Mouse (Mus musculus) hindbrain, embryonic 12.5 days (tissue): ENCODE results near the gene Themis. TPM values are rescaled to one million over a fixed set of nuclear protein-coding genes. Genes with fewer than 3 reads are reported as not detected.

Experiments used
- ATAC-seq: fragments of 200-750 bp; cut with Nextera tagmentation; 2 replicates; pipeline ENCODE4 v1.8.0; 2017; ENCODE audit warnings: moderate TSS enrichment; ENCODE audit not compliant: low FRiP score
- H3K27ac ChIP-seq: fragments of 300-500 bp; sonication (generic); 2 replicates; pipeline ENCODE4 v1.5.1; 2016; ENCODE audit warnings: mild to moderate bottlenecking
- H3K27me3 ChIP-seq: fragments of 300-500 bp; sonication (generic); 2 replicates; pipeline ENCODE4 v1.6.1; 2016; ENCODE audit warnings: mild to moderate bottlenecking
- H3K36me3 ChIP-seq: fragments of 300-500 bp; sonication (generic); 2 replicates; pipeline ENCODE4 v1.6.1; 2016; ENCODE audit warnings: mild to moderate bottlenecking
- H3K4me1 ChIP-seq: fragments of 300-500 bp; sonication (generic); 2 replicates; pipeline ENCODE4 v1.6.1; 2016
- H3K4me2 ChIP-seq: fragments of 300-500 bp; sonication (generic); replicated peaks from 2 replicates; pipeline ENCODE4 v1.6.1; 2016; ENCODE audit warnings: mild to moderate bottlenecking
- H3K4me3 ChIP-seq: fragments of 300-500 bp; sonication (generic); 2 replicates; pipeline ENCODE4 v1.5.1; 2016; ENCODE audit warnings: mild to moderate bottlenecking
- H3K9ac ChIP-seq: fragments of 300-500 bp; sonication (generic); 2 replicates; pipeline ENCODE4 v1.6.1; 2016; ENCODE audit warnings: mild to moderate bottlenecking, moderate library complexity
- H3K9me3 ChIP-seq: fragments of 300-500 bp; sonication (generic); replicated peaks from 2 replicates; pipeline ENCODE4 v1.6.1; 2016; ENCODE audit warnings: mild to moderate bottlenecking
- WGBS: fragments of 180-500 bp; shearing (Covaris S2); methylation state at CpG from one replicate; pipeline ENCODE4 v1.1.7; 2016; 5-methylcytosine and 5-hydroxymethylcytosine counted together
- polyA plus RNA-seq: library from polyadenylated mRNA; unstranded; fragments of >200 nt; fragmentation: Nextera tagmentation; extraction: Ambion mirVana; gene quantifications from 2 replicates; pipeline ENCODE4 v1.2.1, GENCODE M21; 2016

Gene Themis
- polyA plus RNA-seq, 1 experiment from 2014 or later = not detected

DNA sequence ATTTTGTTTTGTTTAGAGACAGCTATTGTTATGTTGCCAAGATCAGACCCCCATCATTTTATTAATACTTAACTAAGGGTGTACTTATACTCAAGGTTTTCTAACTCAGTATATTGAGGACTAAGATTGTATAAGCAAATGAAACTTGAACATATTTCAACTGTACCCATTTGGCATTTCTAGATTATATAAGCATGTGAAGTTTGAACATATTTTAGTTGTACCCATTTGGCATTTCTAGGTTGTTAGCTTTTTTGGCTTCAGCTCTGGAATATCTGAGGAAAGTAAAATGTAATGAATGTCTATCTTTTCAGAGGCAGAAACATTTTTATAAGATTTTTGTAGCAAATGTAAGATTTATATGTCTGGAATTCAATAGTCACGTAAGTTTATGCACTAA, 27.9 kb downstream of the Themis start:
- no peak for ATAC-seq
- H3K4me3 ChIP-seq = no peak overlapping the region
- H3K27ac ChIP-seq = no peak overlapping the region
- 89% methylated on average over 1 of the region's 1 CpGs for WGBS
- no peak overlapping the region for H3K4me2 ChIP-seq
- no peaks in the 10 kb centered on the region for H3K27me3 ChIP-seq
- no peaks in the 10 kb centered on the region for H3K4me1 ChIP-seq
- no peak overlapping the region for H3K9ac ChIP-seq
- no peaks in the 10 kb centered on the region for H3K36me3 ChIP-seq
- no peaks in the 10 kb centered on the region for H3K9me3 ChIP-seq

DNA sequence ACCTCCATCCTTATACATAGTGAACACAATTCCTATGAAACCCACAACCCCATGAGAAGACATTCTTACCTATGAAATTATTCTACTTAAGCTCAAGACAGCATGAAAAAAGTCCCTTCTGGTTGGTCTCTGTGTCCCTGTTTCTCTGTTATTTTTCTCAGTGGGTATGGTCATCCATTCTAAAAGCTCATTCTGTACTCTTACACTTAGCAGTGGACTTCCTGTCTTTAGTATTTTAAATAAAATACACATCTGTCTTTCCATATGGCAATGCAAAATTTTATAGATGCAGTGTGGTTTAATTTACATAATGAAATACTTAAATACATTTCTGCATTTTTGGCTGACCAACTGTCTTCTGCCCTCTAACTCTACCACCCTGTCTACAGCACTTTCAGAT, 30.0 kb downstream of the Themis start:
- H3K4me2 ChIP-seq = no peak overlapping the region
- no peak overlapping the region for H3K9ac ChIP-seq
- no peaks in the 10 kb centered on the region for H3K9me3 ChIP-seq
- no peak for ATAC-seq
- no peak overlapping the region for H3K4me3 ChIP-seq
- H3K27me3 ChIP-seq = no peaks in the 10 kb centered on the region
- no peaks in the 10 kb centered on the region for H3K4me1 ChIP-seq
- H3K36me3 ChIP-seq = no peaks in the 10 kb centered on the region
- H3K27ac ChIP-seq = no peak overlapping the region

DNA sequence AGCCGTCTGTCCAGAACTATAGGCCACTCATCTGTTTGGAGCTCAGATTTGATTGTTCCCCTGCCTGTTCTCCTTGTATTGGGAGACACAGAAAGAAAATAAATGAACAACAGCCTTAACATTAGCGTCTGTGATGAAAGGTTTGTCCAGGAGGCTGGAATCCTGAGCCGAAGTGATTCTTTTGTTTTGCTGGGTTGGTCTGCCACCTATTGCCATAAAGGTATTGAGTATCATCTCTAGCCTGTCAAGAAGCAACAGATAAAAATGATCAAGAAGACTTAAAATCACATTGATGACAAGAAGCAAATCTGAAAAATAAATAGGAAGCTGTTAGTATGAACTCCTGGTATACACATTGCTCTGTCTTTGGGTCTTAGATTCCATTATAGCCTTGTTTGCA, 53.7 kb downstream of the Themis start:
- Histone ChIP-seq H3K4me2 (no peak overlapping the region), H3K9ac (no peak overlapping the region), H3K4me3 (no peak overlapping the region), H3K27me3 (no peaks in the 10 kb centered on the region), H3K9me3 (no peaks in the 10 kb centered on the region), H3K36me3 (no peaks in the 10 kb centered on the region), H3K27ac (no peak overlapping the region), H3K4me1 (no peaks in the 10 kb centered on the region)
- ATAC-seq = no peak
- WGBS = 67% methylated on average over 3 of the region's 3 CpGs

DNA sequence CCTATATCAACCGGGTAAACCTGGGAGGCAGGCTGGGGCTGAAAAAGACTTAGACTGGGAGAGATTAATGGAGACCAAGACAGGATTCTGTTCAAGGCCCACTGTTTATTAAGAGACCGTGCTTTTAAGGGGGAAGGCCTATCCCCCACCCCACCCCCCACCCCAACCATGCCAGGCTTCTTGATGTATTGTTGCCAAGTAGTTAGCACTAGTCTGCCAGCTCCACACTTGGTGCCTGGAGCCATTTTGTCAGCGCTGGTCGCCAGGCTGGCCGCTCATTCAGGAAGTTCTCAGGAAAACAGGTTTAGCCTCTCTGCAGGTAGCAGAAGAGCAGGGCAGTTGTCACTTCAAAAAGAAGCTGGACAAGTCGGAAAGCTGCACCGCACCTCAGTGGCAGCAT, 55.1 kb downstream of the Themis start:
- no peaks in the 10 kb centered on the region for H3K4me1 ChIP-seq
- ATAC-seq = no peak
- no peak overlapping the region for H3K4me3 ChIP-seq
- WGBS = 92% methylated on average over 7 of the region's 7 CpGs
- H3K27ac ChIP-seq = no peak overlapping the region
- no peak overlapping the region for H3K9ac ChIP-seq
- H3K4me2 ChIP-seq = no peak overlapping the region
- no peaks in the 10 kb centered on the region for H3K27me3 ChIP-seq
- H3K9me3 ChIP-seq = no peaks in the 10 kb centered on the region
- H3K36me3 ChIP-seq = no peaks in the 10 kb centered on the region

DNA sequence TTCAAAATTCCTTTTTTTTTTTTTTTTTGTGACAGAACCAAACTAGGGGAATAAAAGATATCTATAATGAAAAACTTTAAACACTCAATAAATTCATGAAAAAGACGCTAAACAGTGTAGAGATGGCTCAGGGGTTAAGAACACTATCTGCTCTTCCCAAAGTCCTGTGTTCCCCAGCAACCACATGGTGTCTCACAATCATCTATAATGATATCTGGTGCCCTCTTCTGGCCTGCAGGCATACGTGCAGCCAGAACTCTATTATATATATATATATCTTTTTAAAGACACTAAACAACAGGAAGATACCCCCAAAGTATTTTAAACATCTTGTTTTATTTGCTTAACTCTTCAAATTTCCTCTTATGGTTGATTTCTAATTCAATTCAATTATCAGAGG, 62.0 kb downstream of the Themis start:
- H3K9me3 ChIP-seq = no peaks in the 10 kb centered on the region
- H3K4me1 ChIP-seq = no peaks in the 10 kb centered on the region
- no peaks in the 10 kb centered on the region for H3K27me3 ChIP-seq
- ATAC-seq = peak; percentile 52
- H3K4me3 ChIP-seq = no peak overlapping the region
- no peak overlapping the region for H3K9ac ChIP-seq
- H3K4me2 ChIP-seq = no peak overlapping the region
- H3K27ac ChIP-seq = no peak overlapping the region
- WGBS = 10% methylated on average over 2 of the region's 2 CpGs
- no peaks in the 10 kb centered on the region for H3K36me3 ChIP-seq

DNA sequence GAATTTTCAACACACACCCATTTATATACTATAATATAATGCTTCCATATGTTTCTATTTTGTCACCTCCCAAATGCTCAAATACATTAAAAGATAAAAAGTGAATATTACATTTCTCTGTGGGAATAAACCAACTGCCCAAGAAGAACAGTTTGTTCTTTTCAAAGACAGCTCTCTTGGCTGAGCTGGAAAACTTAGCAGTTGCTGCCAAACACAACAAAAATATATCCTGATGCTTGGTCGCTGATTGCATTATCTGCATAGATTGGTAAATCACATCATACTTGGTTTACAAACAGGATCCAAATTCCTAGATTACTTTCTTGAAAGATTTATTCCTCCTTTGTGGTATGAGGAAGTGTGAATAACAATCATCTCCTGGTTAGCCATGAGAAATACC, 69.8 kb downstream of the Themis start:
- H3K4me1 ChIP-seq = no peaks in the 10 kb centered on the region
- H3K27ac ChIP-seq = no peak overlapping the region
- no peaks in the 10 kb centered on the region for H3K36me3 ChIP-seq
- no peak overlapping the region for H3K4me3 ChIP-seq
- no peak for ATAC-seq
- H3K27me3 ChIP-seq = no peaks in the 10 kb centered on the region
- H3K9me3 ChIP-seq = no peaks in the 10 kb centered on the region
- no peak overlapping the region for H3K9ac ChIP-seq
- H3K4me2 ChIP-seq = no peak overlapping the region
- WGBS = 88% methylated on average over 1 of the region's 1 CpGs

GRCm38 (mm10) chr10:28746426-28746825, 78.3 kb downstream of the Themis start:
- Histone ChIP-seq H3K9ac (no peak overlapping the region), H3K4me2 (no peak overlapping the region), H3K27me3 (no peaks in the 10 kb centered on the region), H3K36me3 (no peaks in the 10 kb centered on the region), H3K4me1 (no peaks in the 10 kb centered on the region), H3K4me3 (no peak overlapping the region), H3K27ac (no peak overlapping the region), H3K9me3 (no peaks in the 10 kb centered on the region)
- no peak for ATAC-seq

DNA sequence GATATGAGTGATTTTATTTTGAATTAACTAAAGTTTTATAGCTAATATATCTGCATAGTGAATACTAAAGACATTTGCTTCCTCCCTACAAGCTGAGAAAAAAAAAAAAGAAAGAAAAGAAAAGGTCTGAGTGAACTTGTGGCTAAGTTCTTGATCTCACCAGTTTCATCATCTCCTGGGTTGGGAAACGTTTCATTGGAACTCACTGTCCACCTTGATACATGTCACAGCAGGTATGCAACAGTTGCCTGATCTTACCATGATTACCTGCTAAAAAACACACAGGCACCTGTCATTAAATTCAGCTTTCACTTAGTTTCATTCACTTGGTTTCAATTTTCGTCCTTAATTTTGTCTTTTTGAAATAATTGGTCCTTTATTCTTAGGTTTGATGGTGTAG, 85.2 kb downstream of the Themis start:
- Histone ChIP-seq H3K9ac (no peak overlapping the region), H3K4me2 (no peak overlapping the region), H3K36me3 (no peaks in the 10 kb centered on the region), H3K4me3 (no peak overlapping the region), H3K4me1 (no peaks in the 10 kb centered on the region), H3K27me3 (no peaks in the 10 kb centered on the region), H3K9me3 (no peaks in the 10 kb centered on the region), H3K27ac (no peak overlapping the region)
- no peak for ATAC-seq
- WGBS = 77% methylated on average over 2 of the region's 2 CpGs

DNA sequence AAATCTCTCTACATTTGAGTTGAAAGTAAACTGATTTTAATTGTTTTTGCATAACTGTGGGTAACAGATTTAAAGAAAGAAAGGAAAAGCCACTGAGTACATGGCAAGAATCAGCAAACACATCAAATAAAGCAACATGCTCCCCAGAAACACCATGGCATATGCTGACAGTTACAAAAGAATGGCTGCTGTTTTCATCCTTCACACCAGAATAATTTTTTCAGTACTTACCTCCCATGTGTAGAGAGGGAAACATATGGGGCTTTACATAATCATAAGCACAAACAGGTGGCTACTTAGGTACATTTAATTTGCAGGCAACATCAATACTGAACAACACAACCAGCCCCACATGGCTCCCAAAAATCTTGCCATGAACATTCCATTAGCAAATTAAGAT, 86.8 kb downstream of the Themis start:
- Histone ChIP-seq H3K9me3 (no peaks in the 10 kb centered on the region), H3K4me3 (no peak overlapping the region), H3K9ac (no peak overlapping the region), H3K36me3 (no peaks in the 10 kb centered on the region), H3K4me1 (no peaks in the 10 kb centered on the region), H3K27me3 (no peaks in the 10 kb centered on the region), H3K4me2 (no peak overlapping the region), H3K27ac (no peak overlapping the region)
- no peak for ATAC-seq

DNA sequence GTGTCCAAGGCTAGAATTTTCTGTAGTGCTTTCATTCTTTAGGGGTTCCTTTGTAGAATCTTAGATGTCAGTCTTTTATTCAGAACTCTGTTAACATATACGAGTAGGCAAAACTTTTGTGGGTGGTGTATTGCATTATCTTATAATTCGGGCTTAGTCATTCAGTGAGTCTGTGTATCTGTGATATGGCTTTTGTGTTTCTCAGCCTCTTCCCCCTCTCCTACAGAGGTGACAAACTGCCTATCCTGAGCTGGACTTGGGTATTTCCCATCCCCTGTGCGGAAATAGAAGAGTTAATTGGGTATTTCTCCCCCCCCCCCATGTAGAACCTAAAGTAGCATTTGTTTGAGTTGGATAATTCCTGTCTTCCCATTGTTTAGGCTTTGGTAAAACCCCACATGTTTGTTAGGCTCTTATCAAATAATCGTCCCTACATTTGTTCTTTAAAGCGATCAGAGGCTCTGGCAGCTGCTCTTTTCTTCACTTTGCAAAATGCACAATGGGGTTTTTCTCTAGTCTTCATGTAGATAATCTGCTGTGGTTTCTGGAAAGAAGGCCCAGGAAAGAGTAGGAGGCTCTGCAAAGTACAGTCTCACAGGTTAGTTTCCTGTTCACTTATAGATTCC, 108.7 kb downstream of the Themis start:
- H3K4me1 ChIP-seq = no peaks in the 10 kb centered on the region
- H3K36me3 ChIP-seq = no peaks in the 10 kb centered on the region
- no peak overlapping the region for H3K4me2 ChIP-seq
- WGBS = 83% methylated on average over 5 of the region's 5 CpGs
- H3K4me3 ChIP-seq = no peak overlapping the region
- no peak for ATAC-seq
- no peaks in the 10 kb centered on the region for H3K27me3 ChIP-seq
- no peaks in the 10 kb centered on the region for H3K9me3 ChIP-seq
- H3K27ac ChIP-seq = no peak overlapping the region
- no peak overlapping the region for H3K9ac ChIP-seq

DNA sequence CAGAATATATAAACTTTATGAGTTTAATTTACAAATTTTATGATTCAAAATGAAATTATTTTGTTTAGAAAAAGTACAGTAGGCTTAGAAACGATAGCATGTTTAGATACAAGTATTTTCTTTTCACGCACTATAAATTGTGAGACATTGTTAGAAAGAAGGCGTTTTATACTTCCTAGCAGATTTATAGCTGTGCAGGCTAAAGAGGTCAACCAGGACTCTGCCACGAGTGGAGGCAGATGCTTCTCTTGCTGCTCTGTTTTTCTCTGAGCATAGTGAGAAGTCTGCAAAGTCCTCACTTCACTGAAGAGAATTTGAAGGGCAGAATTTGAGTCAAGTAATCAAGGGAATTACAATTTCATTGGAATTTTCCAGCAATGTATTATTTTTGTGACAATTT, 131.3 kb downstream of the Themis start:
- WGBS = 78% methylated on average over 4 of the region's 4 CpGs
- ATAC-seq = no peak
- H3K4me2 ChIP-seq = no peak overlapping the region
- H3K36me3 ChIP-seq = no peaks in the 10 kb centered on the region
- H3K9ac ChIP-seq = no peak overlapping the region
- H3K4me3 ChIP-seq = no peak overlapping the region
- no peaks in the 10 kb centered on the region for H3K27me3 ChIP-seq
- no peak overlapping the region for H3K27ac ChIP-seq
- no peaks in the 10 kb centered on the region for H3K4me1 ChIP-seq
- no peaks in the 10 kb centered on the region for H3K9me3 ChIP-seq

- no peaks in the 10 kb centered on the region for H3K4me1 ChIP-seq
- no peak overlapping the region for H3K4me3 ChIP-seq
- no peak overlapping the region for H3K4me2 ChIP-seq
- WGBS = 71% methylated on average over 3 of the region's 3 CpGs
- H3K36me3 ChIP-seq = no peaks in the 10 kb centered on the region
- ATAC-seq = no peak
- no peaks in the 10 kb centered on the region for H3K27me3 ChIP-seq
- no peaks in the 10 kb centered on the region for H3K9me3 ChIP-seq
- H3K9ac ChIP-seq = no peak overlapping the region
- H3K27ac ChIP-seq = no peak overlapping the region
These were observed 137.0 kb downstream of the Themis start for GRCm38 (mm10) chr10:28805160-28805559.

- no peaks in the 10 kb centered on the region for H3K4me1 ChIP-seq
- WGBS = 87% methylated on average over 5 of the region's 5 CpGs
- H3K9me3 ChIP-seq = no peaks in the 10 kb centered on the region
- no peak overlapping the region for H3K4me3 ChIP-seq
- no peaks in the 10 kb centered on the region for H3K27me3 ChIP-seq
- ATAC-seq = no peak
- H3K36me3 ChIP-seq = no peaks in the 10 kb centered on the region
- H3K27ac ChIP-seq = no peak overlapping the region
- H3K9ac ChIP-seq = no peak overlapping the region
- no peak overlapping the region for H3K4me2 ChIP-seq
These were observed 143.9 kb downstream of the Themis start for GRCm38 (mm10) chr10:28811928-28812570.
